Mouse (Mus musculus): ENCODE data around the gene Gabpa. TPM values are rescaled to one million over a fixed set of nuclear protein-coding genes. Genes with fewer than 3 reads are reported as not detected.

Gabpa gene
- polyA plus RNA-seq, 1 experiment from 2014 or later = 26.0 TPM

Other genes with a start within 250 kb of the Gabpa start
- gene Mrpl39, start 99.2 kb upstream of the Gabpa start, polyA plus RNA-seq (2016; fragmentation: Nextera tagmentation; extraction: Ambion mirVana) = 33.3 and 33.4 TPM in 2 replicates
- 0.92 and 1.1 TPM in 2 replicates for gene Jam2, start 60.8 kb upstream of the Gabpa start, polyA plus RNA-seq (2016; fragmentation: Nextera tagmentation; extraction: Ambion mirVana)
- 548 and 558 TPM in 2 replicates for gene Atp5j, start 700 bp downstream of the Gabpa start, polyA plus RNA-seq (2016; fragmentation: Nextera tagmentation; extraction: Ambion mirVana)